Comparison of ENCODE assay signal across 9 mouse cellular contexts in genomic region chr2:120482506-120483389, GRCm38 (mm10). TPM values are rescaled to one million over a fixed set of nuclear protein-coding genes. Genes with fewer than 3 reads are reported as not detected.
DNase-seq lines count a peak whose midpoint lies in the region; ATAC-seq and TF ChIP-seq lines count a peak whose summit lies in the region.
"Had no signal": no experiment of that assay in that cellular context is flagged by ENCODE, and none has a peak within 500 bp of the region (broad histone marks: within the 10 kb centered on the region; RNA-seq: fewer than 3 reads in every experiment).

No protein-coding gene starts in this region.

- 0 out of 2 replicates have a peak, but pooled peaks cover 3% of the 10 kb centered on the region for H3K27me3 ChIP-seq in embryonic facial prominence, embryonic 13.5 days
- H3K27me3 ChIP-seq in embryonic facial prominence, embryonic 10.5 days (replicated peaks; ENCODE audit: low read depth, poor library complexity, severe bottlenecking), result no peaks in the 10 kb centered on the region
- H3K27me3 ChIP-seq in heart, embryonic 12.5 days (replicated peaks), result no peaks in the 10 kb centered on the region
- no peaks in the 10 kb centered on the region for H3K27me3 ChIP-seq in stomach, postnatal 0 days (ENCODE audit: control insufficient read depth, insufficient read depth, low read length)
- H3K27me3 ChIP-seq in forebrain, embryonic 14.5 days (replicated peaks; ENCODE audit: control insufficient read depth, insufficient read depth, low read length), result no peaks in the 10 kb centered on the region

- no peak overlapping the region for H3K27ac ChIP-seq in embryonic facial prominence, embryonic 13.5 days
- no peak overlapping the region for H3K27ac ChIP-seq in embryonic facial prominence, embryonic 10.5 days (replicated peaks)
- H3K27ac ChIP-seq in heart, embryonic 12.5 days (ENCODE audit: poor library complexity, severe bottlenecking), result peak overlapping the region; percentile 76
- H3K27ac ChIP-seq in stomach, postnatal 0 days (replicated peaks), result no peak overlapping the region
- H3K27ac ChIP-seq in forebrain, embryonic 14.5 days (ENCODE audit: low read depth, low read length), result no peak overlapping the region

- H3K4me3 ChIP-seq in embryonic facial prominence, embryonic 13.5 days, result no peak overlapping the region
- H3K4me3 ChIP-seq in embryonic facial prominence, embryonic 10.5 days, result no peak overlapping the region
- no peak overlapping the region for H3K4me3 ChIP-seq in heart, embryonic 12.5 days
- no peak overlapping the region for H3K4me3 ChIP-seq in stomach, postnatal 0 days (ENCODE audit: low read depth, low read length)
- H3K4me3 ChIP-seq in forebrain, embryonic 14.5 days (ENCODE audit: low read depth, low read length), result no peak overlapping the region

- no peak for TF ChIP-seq CTCF in stomach, postnatal 0 days (IDR thresholded peaks at IDR 0.05; ENCODE audit: low read depth)

- 0 out of 2 replicates have a peak, but pooled peaks have one; percentile 15 for ATAC-seq in embryonic facial prominence, embryonic 13.5 days (ENCODE audit: insufficient number of reproducible peaks, insufficient read depth, low FRiP score, low TSS enrichment, low read depth)
- no peak for ATAC-seq in heart, embryonic 12.5 days (ENCODE audit: insufficient number of reproducible peaks, low FRiP score)
- ATAC-seq in stomach, postnatal 0 days (ENCODE audit: low FRiP score, low TSS enrichment), result peak; percentile 83
- ATAC-seq in forebrain, embryonic 14.5 days, result no peak
- ATAC-seq: forebrain, postnatal 0 days had no signal

- no peak for TF ChIP-seq EP300 in stomach, postnatal 0 days (optimal IDR thresholded peaks at IDR 0.05)

- H3K4me2 ChIP-seq in embryonic facial prominence, embryonic 13.5 days, result no peak overlapping the region
- no peak overlapping the region for H3K4me2 ChIP-seq in heart, embryonic 12.5 days
- H3K4me2 ChIP-seq in stomach, postnatal 0 days (replicated peaks; ENCODE audit: low read depth), result no peak overlapping the region
- no peak overlapping the region for H3K4me2 ChIP-seq in forebrain, embryonic 14.5 days (ENCODE audit: low read length)

- no peak for DNase-seq in embryonic facial prominence, embryonic 10.5 days (ENCODE audit: low spot score)
- DNase-seq in kidney, adult 9 months, result peak; percentile 43
- DNase-seq in stomach, postnatal 0 days (ENCODE audit: low spot score), result peak; percentile 45
- DNase-seq in right cerebral cortex, postnatal 36 days (ENCODE audit: low spot score in 2 of 2), result no peak
- no peak for DNase-seq in forebrain, embryonic 14.5 days (ENCODE audit: low spot score)
- DNase-seq in c-Kit-positive CD71-positive TER-119-positive erythroid progenitor cells, embryonic 14.5 days (ENCODE audit: low spot score), result no peak
- DNase-seq: forebrain, postnatal 0 days had no signal

- 50% methylated on average over 8 of the region's 8 CpGs for WGBS in embryonic facial prominence, embryonic 13.5 days
- 79% methylated on average over 8 of the region's 8 CpGs for WGBS in embryonic facial prominence, embryonic 10.5 days
- 67% methylated on average over 8 of the region's 8 CpGs for WGBS in heart, embryonic 12.5 days
- WGBS in stomach, postnatal 0 days, result 52% methylated on average over 8 of the region's 8 CpGs
- 78% methylated on average over 8 of the region's 8 CpGs for WGBS in forebrain, embryonic 14.5 days

- H3K4me1 ChIP-seq in embryonic facial prominence, embryonic 13.5 days, result 0 out of 2 replicates have a peak, but pooled peaks cover 4% of the 10 kb centered on the region
- no peaks in the 10 kb centered on the region for H3K4me1 ChIP-seq in embryonic facial prominence, embryonic 10.5 days
- peaks cover 18% of the 10 kb centered on the region for H3K4me1 ChIP-seq in heart, embryonic 12.5 days (replicated peaks)
- H3K4me1 ChIP-seq in stomach, postnatal 0 days (replicated peaks; ENCODE audit: control insufficient read depth, insufficient read depth), result no peaks in the 10 kb centered on the region
- H3K4me1 ChIP-seq in forebrain, embryonic 14.5 days (ENCODE audit: control insufficient read depth, insufficient read depth, low read length), result no peaks in the 10 kb centered on the region

- H3K9me3 ChIP-seq in embryonic facial prominence, embryonic 13.5 days, result no peaks in the 10 kb centered on the region
- H3K9me3 ChIP-seq in embryonic facial prominence, embryonic 10.5 days, result no peaks in the 10 kb centered on the region
- H3K9me3 ChIP-seq in heart, embryonic 12.5 days (replicated peaks), result no peaks in the 10 kb centered on the region
- no peaks in the 10 kb centered on the region for H3K9me3 ChIP-seq in stomach, postnatal 0 days (ENCODE audit: control insufficient read depth, low read length)
- H3K9me3 ChIP-seq in forebrain, embryonic 14.5 days (replicated peaks; ENCODE audit: control insufficient read depth, low read length), result no peaks in the 10 kb centered on the region

- no peaks in the 10 kb centered on the region for H3K36me3 ChIP-seq in embryonic facial prominence, embryonic 13.5 days
- no peaks in the 10 kb centered on the region for H3K36me3 ChIP-seq in embryonic facial prominence, embryonic 10.5 days (replicated peaks)
- H3K36me3 ChIP-seq in heart, embryonic 12.5 days, result no peaks in the 10 kb centered on the region
- no peaks in the 10 kb centered on the region for H3K36me3 ChIP-seq in stomach, postnatal 0 days (ENCODE audit: control insufficient read depth, insufficient read depth, low read length)
- no peaks in the 10 kb centered on the region for H3K36me3 ChIP-seq in forebrain, embryonic 14.5 days (ENCODE audit: control insufficient read depth, insufficient read depth, low read length)

- no peak overlapping the region for H3K9ac ChIP-seq in embryonic facial prominence, embryonic 13.5 days
- 0 out of 2 replicates have a peak overlapping the region, but pooled peaks have one; percentile 9 for H3K9ac ChIP-seq in heart, embryonic 12.5 days
- H3K9ac ChIP-seq in stomach, postnatal 0 days (ENCODE audit: low read length), result no peak overlapping the region
- H3K9ac ChIP-seq in forebrain, embryonic 14.5 days (ENCODE audit: low read length), result no peak overlapping the region
- H3K9ac ChIP-seq: forebrain, postnatal 0 days had no signal

RNA-seq across cellular contexts. Expression of gene Capn3, which starts 26.9 kb away (rescaled TPM):
- polyA plus RNA-seq in embryonic facial prominence, embryonic 13.5 days (2015; fragmentation: Nextera tagmentation; extraction: Ambion mirVana), result 0.37 and 0.87 TPM in 2 replicates
- polyA plus RNA-seq in embryonic facial prominence, embryonic 10.5 days (2016; fragmentation: Nextera tagmentation; extraction: Ambion mirVana), result 1.6 and 1.7 TPM in 2 replicates
- 3.9 and 6.1 TPM in 2 replicates for polyA plus RNA-seq in heart, embryonic 12.5 days (2016; fragmentation: Nextera tagmentation; extraction: Ambion mirVana)
- 0.40 and 0.90 TPM in 2 replicates for polyA plus RNA-seq in stomach, postnatal 0 days (2015; fragmentation: Nextera tagmentation; extraction: Ambion mirVana)
- 0.37 and 0.60 TPM in 2 replicates for polyA plus RNA-seq in forebrain, embryonic 14.5 days (2014; fragmentation: Nextera tagmentation; extraction: Ambion mirVana)

Comparison
In these comparisons a context has a peak if more than half of its experiments do, and no peak if none do; other contexts are left out.
1. ATAC-seq: peak in embryonic facial prominence, embryonic 13.5 days (single experiment) and stomach, postnatal 0 days (single experiment); none in heart, embryonic 12.5 days (single experiment) and forebrain, embryonic 14.5 days (single experiment).
2. DNase-seq: peak in kidney, adult 9 months (single experiment) and stomach, postnatal 0 days (single experiment); none in embryonic facial prominence, embryonic 10.5 days (single experiment), right cerebral cortex, postnatal 36 days (0 of 2), forebrain, embryonic 14.5 days (single experiment) and c-Kit-positive CD71-positive TER-119-positive erythroid progenitor cells, embryonic 14.5 days (single experiment).